In genomic region chr4:67825484-67825883, GRCm38 (mm10) we compare ENCODE assay signal across 21 mouse cellular contexts.
DNase-seq lines count a peak whose midpoint lies in the region; ATAC-seq and TF ChIP-seq lines count a peak whose summit lies in the region.
"Had no signal": no experiment of that assay in that cellular context is flagged by ENCODE, and none has a peak within 500 bp of the region (broad histone marks: within the 10 kb centered on the region; RNA-seq: fewer than 3 reads in every experiment).

No protein-coding gene starts in this region.

- 43% methylated on average over 1 of the region's 1 CpGs for WGBS in hindbrain, embryonic 12.5 days
- 40% methylated on average over 1 of the region's 1 CpGs for WGBS in hindbrain, embryonic 16.5 days
- 48% methylated on average over 1 of the region's 1 CpGs for WGBS in midbrain, embryonic 12.5 days
- 64% methylated on average over 1 of the region's 1 CpGs for WGBS in midbrain, postnatal 0 days

- no peak for DNase-seq in midbrain, postnatal 0 days (ENCODE audit: low spot score)
- peak; percentile 9 for DNase-seq in cerebellum, adult 9-10 months
- no peak for DNase-seq in thymus, postnatal 14 days
- no peak for DNase-seq in adrenal gland, postnatal 25 days
- DNase-seq: adrenal gland, postnatal 10 days; kidney, postnatal 36 days; layer of hippocampus, adult 9-11 months; right cerebral cortex, postnatal 4 days; thymus, adult 2 months had no signal

- H3K9ac ChIP-seq in hindbrain, embryonic 12.5 days = no peak overlapping the region
- H3K9ac ChIP-seq in hindbrain, embryonic 16.5 days (ENCODE audit: low read depth, low read length) = no peak overlapping the region
- no peak overlapping the region for H3K9ac ChIP-seq in midbrain, embryonic 12.5 days (replicated peaks)
- H3K9ac ChIP-seq in midbrain, postnatal 0 days (replicated peaks; ENCODE audit: low read length, poor library complexity, severe bottlenecking) = no peak overlapping the region
- H3K9ac ChIP-seq: embryonic facial prominence, embryonic 13.5 days; forebrain, embryonic 15.5 days; hindbrain, embryonic 13.5 days; liver, embryonic 12.5 days; neural tube, embryonic 12.5 days had no signal

- H3K27ac ChIP-seq in hindbrain, embryonic 12.5 days = no peak overlapping the region
- no peak overlapping the region for H3K27ac ChIP-seq in hindbrain, embryonic 16.5 days (ENCODE audit: low read depth, low read length)
- no peak overlapping the region for H3K27ac ChIP-seq in midbrain, embryonic 12.5 days (replicated peaks)
- no peak overlapping the region for H3K27ac ChIP-seq in midbrain, postnatal 0 days (ENCODE audit: low read depth, low read length)
- H3K27ac ChIP-seq: embryonic facial prominence, embryonic 13.5 days; forebrain, embryonic 15.5 days; heart, embryonic 10.5 days; hindbrain, embryonic 13.5 days; left cerebral cortex, adult 2 months; liver, embryonic 12.5 days; neural tube, embryonic 12.5 days had no signal

- 0 out of 2 replicates have a peak, but pooled peaks have one; percentile 19 for ATAC-seq in hindbrain, embryonic 12.5 days (ENCODE audit: low FRiP score)
- ATAC-seq in hindbrain, embryonic 16.5 days = no peak
- 0 out of 2 replicates have a peak, but pooled peaks have one; percentile 34 for ATAC-seq in midbrain, embryonic 12.5 days (ENCODE audit: low FRiP score, low read depth)
- no peak for ATAC-seq in midbrain, postnatal 0 days (ENCODE audit: low FRiP score)
- ATAC-seq: activated CD4-positive, CD25-positive, alpha-beta regulatory T cell, adult 4 months; forebrain, embryonic 15.5 days; intestine, embryonic 16.5 days; liver, embryonic 12.5 days had no signal

- no peak overlapping the region for H3K4me3 ChIP-seq in hindbrain, embryonic 12.5 days
- no peak overlapping the region for H3K4me3 ChIP-seq in hindbrain, embryonic 16.5 days (ENCODE audit: low read length)
- H3K4me3 ChIP-seq in midbrain, embryonic 12.5 days = no peak overlapping the region
- H3K4me3 ChIP-seq in midbrain, postnatal 0 days (ENCODE audit: low read depth, low read length) = no peak overlapping the region
- H3K4me3 ChIP-seq: embryonic facial prominence, embryonic 13.5 days; forebrain, embryonic 15.5 days; heart, embryonic 10.5 days; hindbrain, embryonic 13.5 days; left cerebral cortex, adult 2 months; liver, embryonic 12.5 days; neural tube, embryonic 12.5 days had no signal

- H3K4me2 ChIP-seq in hindbrain, embryonic 12.5 days (replicated peaks) = no peak overlapping the region
- H3K4me2 ChIP-seq in hindbrain, embryonic 16.5 days (ENCODE audit: low read length) = no peak overlapping the region
- no peak overlapping the region for H3K4me2 ChIP-seq in midbrain, embryonic 12.5 days (replicated peaks)
- no peak overlapping the region for H3K4me2 ChIP-seq in midbrain, postnatal 0 days (ENCODE audit: low read depth, low read length, poor library complexity, severe bottlenecking)
- H3K4me2 ChIP-seq: embryonic facial prominence, embryonic 13.5 days; forebrain, embryonic 15.5 days; hindbrain, embryonic 13.5 days; liver, embryonic 12.5 days; neural tube, embryonic 12.5 days had no signal

- H3K4me1 ChIP-seq in hindbrain, embryonic 12.5 days = no peaks in the 10 kb centered on the region
- no peaks in the 10 kb centered on the region for H3K4me1 ChIP-seq in hindbrain, embryonic 16.5 days (ENCODE audit: control insufficient read depth, insufficient read depth, low read depth, low read length)
- H3K4me1 ChIP-seq in midbrain, embryonic 12.5 days = no peaks in the 10 kb centered on the region
- no peaks in the 10 kb centered on the region for H3K4me1 ChIP-seq in midbrain, postnatal 0 days (ENCODE audit: insufficient read depth, low read length)
- H3K4me1 ChIP-seq: embryonic facial prominence, embryonic 13.5 days; forebrain, embryonic 15.5 days; heart, embryonic 10.5 days; hindbrain, embryonic 13.5 days; liver, embryonic 12.5 days; neural tube, embryonic 12.5 days had no signal

- no peaks in the 10 kb centered on the region for H3K27me3 ChIP-seq in hindbrain, embryonic 12.5 days
- H3K27me3 ChIP-seq in hindbrain, embryonic 16.5 days (replicated peaks; ENCODE audit: control insufficient read depth, insufficient read depth, low read length) = no peaks in the 10 kb centered on the region
- H3K27me3 ChIP-seq in midbrain, embryonic 12.5 days = no peaks in the 10 kb centered on the region
- H3K27me3 ChIP-seq in midbrain, postnatal 0 days (ENCODE audit: insufficient read depth, low read length) = no peaks in the 10 kb centered on the region
- H3K27me3 ChIP-seq: embryonic facial prominence, embryonic 13.5 days; forebrain, embryonic 15.5 days; hindbrain, embryonic 13.5 days; liver, embryonic 12.5 days; neural tube, embryonic 12.5 days had no signal

- H3K9me3 ChIP-seq in hindbrain, embryonic 12.5 days (replicated peaks) = no peaks in the 10 kb centered on the region
- H3K9me3 ChIP-seq in hindbrain, embryonic 16.5 days (ENCODE audit: control insufficient read depth, low read length) = no peaks in the 10 kb centered on the region
- no peaks in the 10 kb centered on the region for H3K9me3 ChIP-seq in midbrain, embryonic 12.5 days
- H3K9me3 ChIP-seq in midbrain, postnatal 0 days (ENCODE audit: low read length) = 0 out of 2 replicates have a peak, but pooled peaks cover 4% of the 10 kb centered on the region
- H3K9me3 ChIP-seq: embryonic facial prominence, embryonic 13.5 days; forebrain, embryonic 15.5 days; heart, embryonic 10.5 days; hindbrain, embryonic 13.5 days; liver, embryonic 12.5 days; neural tube, embryonic 12.5 days had no signal

- TF ChIP-seq CTCF in midbrain, postnatal 0 days (IDR thresholded peaks at IDR 0.05) = no peak

- H3K36me3 ChIP-seq in hindbrain, embryonic 12.5 days = no peaks in the 10 kb centered on the region
- no peaks in the 10 kb centered on the region for H3K36me3 ChIP-seq in hindbrain, embryonic 16.5 days (ENCODE audit: control insufficient read depth, insufficient read depth, low read length)
- no peaks in the 10 kb centered on the region for H3K36me3 ChIP-seq in midbrain, embryonic 12.5 days
- H3K36me3 ChIP-seq in midbrain, postnatal 0 days (ENCODE audit: insufficient read depth, low read length) = no peaks in the 10 kb centered on the region
- H3K36me3 ChIP-seq: embryonic facial prominence, embryonic 13.5 days; forebrain, embryonic 15.5 days; heart, embryonic 10.5 days; hindbrain, embryonic 13.5 days; liver, embryonic 12.5 days; neural tube, embryonic 12.5 days had no signal

Comparison
In these comparisons a context has a peak if more than half of its experiments do, and no peak if none do; other contexts are left out.
1. ATAC-seq: peak in hindbrain, embryonic 12.5 days (single experiment) and midbrain, embryonic 12.5 days (single experiment); none in hindbrain, embryonic 16.5 days (single experiment) and midbrain, postnatal 0 days (single experiment).